Mouse (Mus musculus) midbrain, embryonic 10.5 days (tissue): ENCODE data around the gene Grn. TPM values are rescaled to one million over a fixed set of nuclear protein-coding genes. Genes with fewer than 3 reads are reported as not detected.

Experiments used
- DNase-seq: peaks from one replicate; pipeline ENCODE4 v3.0.0-alpha.2; 2017; ENCODE audit warnings: low spot score
- H3K27ac ChIP-seq: fragments of 300-500 bp; sonication (generic); replicated peaks from 2 replicates; pipeline ENCODE4 v1.5.1; 2016; ENCODE audit warnings: mild to moderate bottlenecking
- H3K27me3 ChIP-seq: fragments of 300-500 bp; sonication (generic); 2 replicates; pipeline ENCODE4 v1.6.1; 2016; ENCODE audit warnings: low read depth, mild to moderate bottlenecking; ENCODE audit not compliant: poor library complexity, severe bottlenecking
- H3K36me3 ChIP-seq: fragments of 300-500 bp; sonication (generic); 2 replicates; pipeline ENCODE4 v1.6.1; 2016; ENCODE audit warnings: mild to moderate bottlenecking, moderate library complexity
- H3K4me1 ChIP-seq: fragments of 300-500 bp; sonication (generic); 2 replicates; pipeline ENCODE4 v1.6.1; 2016
- H3K4me3 ChIP-seq: fragments of 300-500 bp; sonication (generic); 2 replicates; pipeline ENCODE4 v1.5.1; 2016; ENCODE audit warnings: mild to moderate bottlenecking, moderate library complexity
- H3K9me3 ChIP-seq: fragments of 300-500 bp; sonication (generic); replicated peaks from 2 replicates; pipeline ENCODE4 v1.6.1; 2016; ENCODE audit warnings: mild to moderate bottlenecking
- WGBS: fragments of 180-500 bp; shearing (Covaris S2); methylation state at CpG from one replicate; pipeline ENCODE4 v1.1.7; 2016; 5-methylcytosine and 5-hydroxymethylcytosine counted together
- polyA plus RNA-seq: library from polyadenylated mRNA; unstranded; fragments of >200 nt; fragmentation: Nextera tagmentation; extraction: Ambion mirVana; gene quantifications from 2 replicates; pipeline ENCODE4 v1.2.1, GENCODE M21; 2016

Grn gene
- polyA plus RNA-seq, 1 experiment from 2014 or later, result 63.5 TPM

- Histone ChIP-seq H3K9me3 (no peaks in the 10 kb centered on the region), H3K27ac (no peak overlapping the region), H3K4me3 (no peak overlapping the region), H3K27me3 (no peaks in the 10 kb centered on the region), H3K4me1 (0 out of 2 replicates have a peak, but pooled peaks cover 3% of the 10 kb centered on the region), H3K36me3 (no peaks in the 10 kb centered on the region)
- 75% methylated on average over 10 of the region's 10 CpGs for WGBS
- no peak for DNase-seq
Measured at GRCm38 (mm10) chr11:102415034-102415802, 14.9 kb upstream of the Grn start.

- Histone ChIP-seq H3K27me3 (no peaks in the 10 kb centered on the region), H3K36me3 (no peaks in the 10 kb centered on the region), H3K27ac (no peak overlapping the region), H3K4me1 (no peaks in the 10 kb centered on the region), H3K4me3 (no peak overlapping the region), H3K9me3 (no peaks in the 10 kb centered on the region)
- DNase-seq, result no peak
- 93% methylated on average over 1 of the region's 1 CpGs for WGBS
Measured at GRCm38 (mm10) chr11:102417160-102417559, 13.0 kb upstream of the Grn start.

GRCm38 (mm10) chr11:102418887-102419286 is 11.2 kb upstream of the Grn start:
- Histone ChIP-seq H3K4me1 (no peaks in the 10 kb centered on the region), H3K27me3 (no peaks in the 10 kb centered on the region), H3K27ac (no peak overlapping the region), H3K9me3 (no peaks in the 10 kb centered on the region), H3K4me3 (no peak overlapping the region), H3K36me3 (no peaks in the 10 kb centered on the region)
- no peak for DNase-seq

GRCm38 (mm10) chr11:102421559-102421958 is 8.6 kb upstream of the Grn start:
- Histone ChIP-seq H3K4me1 (no peaks in the 10 kb centered on the region), H3K9me3 (no peaks in the 10 kb centered on the region), H3K27ac (no peak overlapping the region), H3K36me3 (no peaks in the 10 kb centered on the region), H3K27me3 (no peaks in the 10 kb centered on the region), H3K4me3 (no peak overlapping the region)
- no peak for DNase-seq
- 62% methylated on average over 8 of the region's 8 CpGs for WGBS

GRCm38 (mm10) chr11:102424666-102425065 is 5.4 kb upstream of the Grn start:
- no peak for DNase-seq
- Histone ChIP-seq H3K27me3 (peaks cover 8% of the 10 kb centered on the region), H3K27ac (no peak overlapping the region), H3K36me3 (no peaks in the 10 kb centered on the region), H3K9me3 (no peaks in the 10 kb centered on the region), H3K4me3 (no peak overlapping the region), H3K4me1 (peaks cover 6% of the 10 kb centered on the region)
- 81% methylated on average over 6 of the region's 6 CpGs for WGBS

GRCm38 (mm10) chr11:102425555-102426316 is 4.4 kb upstream of the Grn start:
- no peaks in the 10 kb centered on the region for H3K9me3 ChIP-seq
- H3K4me1 ChIP-seq, result peaks cover 15% of the 10 kb centered on the region
- no peak overlapping the region for H3K27ac ChIP-seq
- no peak for DNase-seq
- H3K36me3 ChIP-seq, result no peaks in the 10 kb centered on the region
- H3K4me3 ChIP-seq, result no peak overlapping the region
- WGBS, result 86% methylated on average over 8 of the region's 8 CpGs
- H3K27me3 ChIP-seq, result peaks cover 8% of the 10 kb centered on the region

- no peaks in the 10 kb centered on the region for H3K9me3 ChIP-seq
- 74% methylated on average over 8 of the region's 8 CpGs for WGBS
Measured at GRCm38 (mm10) chr11:102428981-102429540, 1.1 kb upstream of the Grn start.

GRCm38 (mm10) chr11:102429551-102429950 is 564 bp upstream of the Grn start:
- WGBS, result 61% methylated on average over 3 of the region's 3 CpGs
- H3K36me3 ChIP-seq, result peaks cover 7% of the 10 kb centered on the region; the same call in 1 of the 2 replicates
- H3K9me3 ChIP-seq, result no peaks in the 10 kb centered on the region
- H3K27ac ChIP-seq, result peak overlapping the region; percentile 47
- no peak for DNase-seq
- peaks cover 38% of the 10 kb centered on the region for H3K4me1 ChIP-seq
- peak overlapping the region; percentile 63 for H3K4me3 ChIP-seq
- peaks cover 8% of the 10 kb centered on the region for H3K27me3 ChIP-seq

More at GRCm38 (mm10) chr11:102428981-102429540, 1.1 kb upstream of the Grn start:
- peaks cover 8% of the 10 kb centered on the region for H3K27me3 ChIP-seq
- peak overlapping the region; percentile 63 for H3K4me3 ChIP-seq
- H3K4me1 ChIP-seq, result peaks cover 35% of the 10 kb centered on the region
- H3K36me3 ChIP-seq, result 0 out of 2 replicates have a peak, but pooled peaks cover 6% of the 10 kb centered on the region
- no peak for DNase-seq
- H3K27ac ChIP-seq, result no peak overlapping the region

- Histone ChIP-seq H3K4me1 (peaks cover 41% of the 10 kb centered on the region), H3K27ac (peak overlapping the region; percentile 64), H3K9me3 (no peaks in the 10 kb centered on the region), H3K36me3 (peaks cover 22% of the 10 kb centered on the region), H3K4me3 (peak overlapping the region; percentile 63), H3K27me3 (peaks cover 21% of the 10 kb centered on the region)
- peak; percentile 79 for DNase-seq
- WGBS, result under 1% methylated on average over 7 of the region's 7 CpGs
Measured at GRCm38 (mm10) chr11:102431018-102431645, 1.0 kb downstream of the Grn start.

- DNase-seq, result no peak
- H3K4me3 ChIP-seq, result no peak overlapping the region
- WGBS, result 89% methylated on average over 3 of the region's 3 CpGs
- H3K36me3 ChIP-seq, result peaks cover 28% of the 10 kb centered on the region
- peaks cover 42% of the 10 kb centered on the region for H3K4me1 ChIP-seq
- H3K9me3 ChIP-seq, result no peaks in the 10 kb centered on the region
- H3K27ac ChIP-seq, result no peak overlapping the region
- peaks cover 26% of the 10 kb centered on the region for H3K27me3 ChIP-seq
Measured at GRCm38 (mm10) chr11:102431728-102432114, 1.6 kb downstream of the Grn start.

- H3K4me1 ChIP-seq, result peaks cover 47% of the 10 kb centered on the region
- no peak overlapping the region for H3K27ac ChIP-seq
- DNase-seq, result no peak
- H3K36me3 ChIP-seq, result peaks cover 32% of the 10 kb centered on the region
- WGBS, result 70% methylated on average over 16 of the region's 16 CpGs
- peak overlapping the region; percentile 9; the same call in 1 of the 2 replicates for H3K4me3 ChIP-seq
- H3K9me3 ChIP-seq, result no peaks in the 10 kb centered on the region
- peaks cover 30% of the 10 kb centered on the region for H3K27me3 ChIP-seq
Measured at GRCm38 (mm10) chr11:102432115-102432843, 2.2 kb downstream of the Grn start.

- WGBS, result 90% methylated on average over 6 of the region's 6 CpGs
- Histone ChIP-seq H3K27me3 (peaks cover 36% of the 10 kb centered on the region), H3K9me3 (no peaks in the 10 kb centered on the region), H3K27ac (no peak overlapping the region), H3K4me1 (peaks cover 53% of the 10 kb centered on the region), H3K36me3 (peaks cover 38% of the 10 kb centered on the region), H3K4me3 (peak overlapping the region; percentile 9; the same call in 1 of the 2 replicates)
- DNase-seq, result no peak
Measured at GRCm38 (mm10) chr11:102432896-102433295, 2.8 kb downstream of the Grn start.
